Mouse (Mus musculus): ENCODE data around the gene Gdi2.

DNA sequence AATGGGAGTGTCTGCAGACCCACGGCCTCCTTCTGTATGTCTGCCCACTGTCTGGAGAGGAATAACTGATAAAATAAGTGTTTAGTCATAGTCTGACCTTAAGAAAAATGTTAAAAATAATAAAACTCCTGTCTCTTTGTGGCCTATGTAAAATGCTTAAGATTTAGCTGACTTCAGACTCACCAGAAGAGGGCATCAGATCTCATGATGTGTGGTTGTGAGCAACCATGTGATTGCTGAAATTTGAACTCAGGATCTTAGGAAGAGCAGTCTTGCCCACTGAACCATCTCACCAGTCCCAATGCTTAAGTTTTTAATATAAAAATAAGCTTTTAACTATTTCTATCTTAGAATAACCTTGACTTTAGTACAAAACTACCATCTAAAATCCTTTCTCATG, 25.3 kb downstream of the Gdi2 start:
- TF ChIP-seq CTCF (IDR thresholded peaks at IDR 0.05; ENCODE audit: low read depth) (peak; percentile 20; the same call in 1 of the 2 replicates), EP300 (IDR thresholded peaks at IDR 0.05; ENCODE audit: low read depth) (no peak)

Data from liver, embryonic 14.5 days (tissue).